Mouse (Mus musculus): ENCODE measurements at regions not wholly inside any gene's neighbourhood (a gene's known extent, or its start where the extent isn't known, plus 50 kb on each side); places are given as distances from the start of the nearest gene placed in this dataset.

- H3K36me3 ChIP-seq (ENCODE audit: control insufficient read depth, insufficient read depth): no peaks in the 10 kb centered on the region
- H3K27ac ChIP-seq (ENCODE audit: low read length): no peak overlapping the region
- no peak overlapping the region for H3K4me3 ChIP-seq (ENCODE audit: low read depth, low read length)
- H3K27me3 ChIP-seq (ENCODE audit: control insufficient read depth, insufficient read depth, low read depth, low read length): no peaks in the 10 kb centered on the region
- ATAC-seq (ENCODE audit: low read depth): no peak
- H3K4me1 ChIP-seq (ENCODE audit: control insufficient read depth, low read depth, low read length): no peaks in the 10 kb centered on the region
- H3K9ac ChIP-seq (ENCODE audit: low read depth, low read length): no peak overlapping the region
- H3K9me3 ChIP-seq (replicated peaks; ENCODE audit: control insufficient read depth, low read length): no peaks in the 10 kb centered on the region
- H3K4me2 ChIP-seq (ENCODE audit: low read depth, low read length): no peak overlapping the region
- WGBS (ENCODE audit: insufficient replicate concordance): 32% methylated on average over 2 of the region's 2 CpGs
Observed at GRCm38 (mm10) chr14:108199133-108199532, 714.8 kb downstream of the Slitrk1 start.

- Histone ChIP-seq H3K9me3 (replicated peaks; ENCODE audit: control insufficient read depth, low read length) (no peaks in the 10 kb centered on the region), H3K36me3 (ENCODE audit: control insufficient read depth, insufficient read depth) (no peaks in the 10 kb centered on the region), H3K4me2 (ENCODE audit: low read depth, low read length) (no peak overlapping the region), H3K4me1 (ENCODE audit: control insufficient read depth, low read depth, low read length) (no peaks in the 10 kb centered on the region), H3K27me3 (ENCODE audit: control insufficient read depth, insufficient read depth, low read depth, low read length) (no peaks in the 10 kb centered on the region), H3K27ac (ENCODE audit: low read length) (no peak overlapping the region), H3K4me3 (ENCODE audit: low read depth, low read length) (no peak overlapping the region), H3K9ac (ENCODE audit: low read depth, low read length) (no peak overlapping the region)
- WGBS (ENCODE audit: insufficient replicate concordance): 60% methylated on average over 2 of the region's 2 CpGs
- no peak for ATAC-seq (ENCODE audit: low read depth)
Observed at GRCm38 (mm10) chr14:108180920-108181319, 733.0 kb downstream of the Slitrk1 start.

GRCm38 (mm10) chr14:108175275-108175860, 738.6 kb downstream of the Slitrk1 start:
- H3K9me3 ChIP-seq (replicated peaks; ENCODE audit: control insufficient read depth, low read length): no peaks in the 10 kb centered on the region
- H3K4me3 ChIP-seq (ENCODE audit: low read depth, low read length): no peak overlapping the region
- 60% methylated on average over 2 of the region's 2 CpGs for WGBS (ENCODE audit: insufficient replicate concordance)
- no peaks in the 10 kb centered on the region for H3K4me1 ChIP-seq (ENCODE audit: control insufficient read depth, low read depth, low read length)
- no peak overlapping the region for H3K27ac ChIP-seq (ENCODE audit: low read length)
- no peak overlapping the region for H3K4me2 ChIP-seq (ENCODE audit: low read depth, low read length)
- no peaks in the 10 kb centered on the region for H3K36me3 ChIP-seq (ENCODE audit: control insufficient read depth, insufficient read depth)
- H3K27me3 ChIP-seq (ENCODE audit: control insufficient read depth, insufficient read depth, low read depth, low read length): no peaks in the 10 kb centered on the region
- ATAC-seq (ENCODE audit: low read depth): no peak
- no peak overlapping the region for H3K9ac ChIP-seq (ENCODE audit: low read depth, low read length)

- H3K4me3 ChIP-seq (ENCODE audit: low read depth, low read length): no peak overlapping the region
- H3K9ac ChIP-seq (ENCODE audit: low read depth, low read length): no peak overlapping the region
- no peak overlapping the region for H3K4me2 ChIP-seq (ENCODE audit: low read depth, low read length)
- WGBS (ENCODE audit: insufficient replicate concordance): 58% methylated on average over 5 of the region's 5 CpGs
- no peak overlapping the region for H3K27ac ChIP-seq (ENCODE audit: low read length)
- H3K4me1 ChIP-seq (ENCODE audit: control insufficient read depth, low read depth, low read length): no peaks in the 10 kb centered on the region
- no peaks in the 10 kb centered on the region for H3K36me3 ChIP-seq (ENCODE audit: control insufficient read depth, insufficient read depth)
- no peaks in the 10 kb centered on the region for H3K9me3 ChIP-seq (replicated peaks; ENCODE audit: control insufficient read depth, low read length)
- no peaks in the 10 kb centered on the region for H3K27me3 ChIP-seq (ENCODE audit: control insufficient read depth, insufficient read depth, low read depth, low read length)
- no peak for ATAC-seq (ENCODE audit: low read depth)
Observed at GRCm38 (mm10) chr14:108152981-108153380, 761.0 kb downstream of the Slitrk1 start.

- Histone ChIP-seq H3K36me3 (ENCODE audit: control insufficient read depth, insufficient read depth) (no peaks in the 10 kb centered on the region), H3K27me3 (ENCODE audit: control insufficient read depth, insufficient read depth, low read depth, low read length) (no peaks in the 10 kb centered on the region), H3K27ac (ENCODE audit: low read length) (no peak overlapping the region), H3K9me3 (replicated peaks; ENCODE audit: control insufficient read depth, low read length) (no peaks in the 10 kb centered on the region), H3K4me1 (ENCODE audit: control insufficient read depth, low read depth, low read length) (no peaks in the 10 kb centered on the region), H3K4me3 (ENCODE audit: low read depth, low read length) (no peak overlapping the region), H3K9ac (ENCODE audit: low read depth, low read length) (no peak overlapping the region), H3K4me2 (ENCODE audit: low read depth, low read length) (no peak overlapping the region)
- ATAC-seq (ENCODE audit: low read depth): no peak
- 53% methylated on average over 2 of the region's 2 CpGs for WGBS (ENCODE audit: insufficient replicate concordance)
Observed at GRCm38 (mm10) chr14:108123147-108123546, 790.8 kb downstream of the Slitrk1 start.

GRCm38 (mm10) chr14:108105009-108105408, 808.9 kb downstream of the Slitrk1 start:
- Histone ChIP-seq H3K4me2 (ENCODE audit: low read depth, low read length) (no peak overlapping the region), H3K36me3 (ENCODE audit: control insufficient read depth, insufficient read depth) (no peaks in the 10 kb centered on the region), H3K4me3 (ENCODE audit: low read depth, low read length) (no peak overlapping the region), H3K9me3 (replicated peaks; ENCODE audit: control insufficient read depth, low read length) (no peaks in the 10 kb centered on the region), H3K9ac (ENCODE audit: low read depth, low read length) (no peak overlapping the region), H3K27me3 (ENCODE audit: control insufficient read depth, insufficient read depth, low read depth, low read length) (no peaks in the 10 kb centered on the region), H3K4me1 (ENCODE audit: control insufficient read depth, low read depth, low read length) (no peaks in the 10 kb centered on the region), H3K27ac (ENCODE audit: low read length) (no peak overlapping the region)
- no peak for ATAC-seq (ENCODE audit: low read depth)
- 43% methylated on average over 2 of the region's 2 CpGs for WGBS (ENCODE audit: insufficient replicate concordance)

- H3K27me3 ChIP-seq (ENCODE audit: control insufficient read depth, insufficient read depth, low read depth, low read length): no peaks in the 10 kb centered on the region
- H3K27ac ChIP-seq (ENCODE audit: low read length): no peak overlapping the region
- WGBS (ENCODE audit: insufficient replicate concordance): 66% methylated on average over 2 of the region's 2 CpGs
- H3K36me3 ChIP-seq (ENCODE audit: control insufficient read depth, insufficient read depth): no peaks in the 10 kb centered on the region
- no peaks in the 10 kb centered on the region for H3K4me1 ChIP-seq (ENCODE audit: control insufficient read depth, low read depth, low read length)
- H3K4me2 ChIP-seq (ENCODE audit: low read depth, low read length): no peak overlapping the region
- ATAC-seq (ENCODE audit: low read depth): no peak
- H3K9me3 ChIP-seq (replicated peaks; ENCODE audit: control insufficient read depth, low read length): no peaks in the 10 kb centered on the region
- H3K4me3 ChIP-seq (ENCODE audit: low read depth, low read length): no peak overlapping the region
- H3K9ac ChIP-seq (ENCODE audit: low read depth, low read length): no peak overlapping the region
Observed at GRCm38 (mm10) chr14:108090965-108091364, 823.0 kb downstream of the Slitrk1 start.

GRCm38 (mm10) chr14:108049997-108050396, 864.0 kb downstream of the Slitrk1 start:
- H3K27me3 ChIP-seq (ENCODE audit: control insufficient read depth, insufficient read depth, low read depth, low read length): no peaks in the 10 kb centered on the region
- 69% methylated on average over 2 of the region's 2 CpGs for WGBS (ENCODE audit: insufficient replicate concordance)
- H3K9me3 ChIP-seq (replicated peaks; ENCODE audit: control insufficient read depth, low read length): no peaks in the 10 kb centered on the region
- H3K4me2 ChIP-seq (ENCODE audit: low read depth, low read length): no peak overlapping the region
- no peak overlapping the region for H3K27ac ChIP-seq (ENCODE audit: low read length)
- no peaks in the 10 kb centered on the region for H3K4me1 ChIP-seq (ENCODE audit: control insufficient read depth, low read depth, low read length)
- no peaks in the 10 kb centered on the region for H3K36me3 ChIP-seq (ENCODE audit: control insufficient read depth, insufficient read depth)
- no peak overlapping the region for H3K4me3 ChIP-seq (ENCODE audit: low read depth, low read length)
- no peak overlapping the region for H3K9ac ChIP-seq (ENCODE audit: low read depth, low read length)
- ATAC-seq (ENCODE audit: low read depth): no peak

GRCm38 (mm10) chr14:108035959-108036358, 878.0 kb downstream of the Slitrk1 start:
- Histone ChIP-seq H3K36me3 (ENCODE audit: control insufficient read depth, insufficient read depth) (no peaks in the 10 kb centered on the region), H3K4me3 (ENCODE audit: low read depth, low read length) (no peak overlapping the region), H3K4me1 (ENCODE audit: control insufficient read depth, low read depth, low read length) (no peaks in the 10 kb centered on the region), H3K9ac (ENCODE audit: low read depth, low read length) (no peak overlapping the region), H3K27me3 (ENCODE audit: control insufficient read depth, insufficient read depth, low read depth, low read length) (no peaks in the 10 kb centered on the region), H3K4me2 (ENCODE audit: low read depth, low read length) (no peak overlapping the region), H3K9me3 (replicated peaks; ENCODE audit: control insufficient read depth, low read length) (no peaks in the 10 kb centered on the region), H3K27ac (ENCODE audit: low read length) (no peak overlapping the region)
- WGBS (ENCODE audit: insufficient replicate concordance): 56% methylated on average over 1 of the region's 1 CpGs
- no peak for ATAC-seq (ENCODE audit: low read depth)

Data from liver, embryonic 16.5 days (tissue).